Mouse (Mus musculus): ENCODE results near the gene Ntn1. TPM values are rescaled to one million over a fixed set of nuclear protein-coding genes. Genes with fewer than 3 reads are reported as not detected.

The Ntn1 gene
- polyA plus RNA-seq, 1 experiment: 15.6 TPM

- Histone ChIP-seq H3K27me3 (ENCODE audit: control insufficient read depth, insufficient read depth, insufficient read length) (no peaks in the 10 kb centered on the region), H3K4me2 (ENCODE audit: low read depth) (no peak overlapping the region), H3ac (ENCODE audit: control insufficient read depth, insufficient read length) (no peak overlapping the region), H3K79me2 (ENCODE audit: control insufficient read depth, insufficient read depth) (no peaks in the 10 kb centered on the region), H3K4me3 (no peak overlapping the region), H3K36me3 (ENCODE audit: control insufficient read depth, insufficient read depth) (no peaks in the 10 kb centered on the region)
- TF ChIP-seq POLR2AphosphoS2 (IDR thresholded peaks at IDR 0.05; ENCODE audit: insufficient read length, low read depth) (no peak), MYOG (IDR thresholded peaks at IDR 0.05; ENCODE audit: control insufficient read depth in 1 of 3, insufficient read depth in 1 of 3, insufficient read length in 2 of 3, low read depth in 2 of 3) (no peak), USF1 (IDR thresholded peaks at IDR 0.05; ENCODE audit: low read depth) (no peak), E2F4 (IDR thresholded peaks at IDR 0.05; ENCODE audit: insufficient read depth) (no peak), MYOD1 (IDR thresholded peaks at IDR 0.05; ENCODE audit: control insufficient read depth in 1 of 3, insufficient read length in 2 of 3, low read depth in 2 of 3) (no peak), MAX (IDR thresholded peaks at IDR 0.05; ENCODE audit: low read depth) (no peak), REST (IDR thresholded peaks at IDR 0.05; ENCODE audit: insufficient read depth, insufficient read length) (no peak), SRF (IDR thresholded peaks at IDR 0.05; ENCODE audit: control insufficient read depth, insufficient read length, low read depth) (no peak), TCF3 (IDR thresholded peaks at IDR 0.05; ENCODE audit: insufficient read length, low read depth) (no peak), CEBPB (IDR thresholded peaks at IDR 0.05; ENCODE audit: insufficient read depth, poor library complexity, severe bottlenecking) (no peak), TCF12 (IDR thresholded peaks at IDR 0.05; ENCODE audit: insufficient read depth, poor library complexity, severe bottlenecking) (no peak), POLR2A (IDR thresholded peaks at IDR 0.05; ENCODE audit: insufficient read length, low read depth) (no peak)
Observed at GRCm38 (mm10) chr11:68401428-68401827, 805 bp upstream of the Ntn1 start.

GRCm38 (mm10) chr11:68400021-68400671 is 477 bp downstream of the Ntn1 start:
- H3K27me3 ChIP-seq (ENCODE audit: control insufficient read depth, insufficient read depth, insufficient read length): no peaks in the 10 kb centered on the region
- no peak for TF ChIP-seq REST (IDR thresholded peaks at IDR 0.05; ENCODE audit: insufficient read depth, insufficient read length)
- TF ChIP-seq E2F4 (IDR thresholded peaks at IDR 0.05; ENCODE audit: insufficient read depth): no peak
- TF ChIP-seq MAX (IDR thresholded peaks at IDR 0.05; ENCODE audit: low read depth): no peak
- TF ChIP-seq TCF12 (IDR thresholded peaks at IDR 0.05; ENCODE audit: insufficient read depth, poor library complexity, severe bottlenecking): no peak
- no peak for TF ChIP-seq SRF (IDR thresholded peaks at IDR 0.05; ENCODE audit: control insufficient read depth, insufficient read length, low read depth)
- no peak for TF ChIP-seq POLR2AphosphoS2 (IDR thresholded peaks at IDR 0.05; ENCODE audit: insufficient read length, low read depth)
- TF ChIP-seq TCF3 (IDR thresholded peaks at IDR 0.05; ENCODE audit: insufficient read length, low read depth): no peak
- TF ChIP-seq CEBPB (IDR thresholded peaks at IDR 0.05; ENCODE audit: insufficient read depth, poor library complexity, severe bottlenecking): no peak
- TF ChIP-seq MYOG (IDR thresholded peaks at IDR 0.05; ENCODE audit: control insufficient read depth in 1 of 3, insufficient read depth in 1 of 3, insufficient read length in 2 of 3, low read depth in 2 of 3): no peak
- H3K79me2 ChIP-seq (ENCODE audit: control insufficient read depth, insufficient read depth): no peaks in the 10 kb centered on the region
- H3K4me3 ChIP-seq: no peak overlapping the region
- H3ac ChIP-seq (ENCODE audit: control insufficient read depth, insufficient read length): peak overlapping the region; percentile 41
- no peaks in the 10 kb centered on the region for H3K36me3 ChIP-seq (ENCODE audit: control insufficient read depth, insufficient read depth)
- peak overlapping the region; percentile 12 for H3K4me2 ChIP-seq (ENCODE audit: low read depth)

DNA sequence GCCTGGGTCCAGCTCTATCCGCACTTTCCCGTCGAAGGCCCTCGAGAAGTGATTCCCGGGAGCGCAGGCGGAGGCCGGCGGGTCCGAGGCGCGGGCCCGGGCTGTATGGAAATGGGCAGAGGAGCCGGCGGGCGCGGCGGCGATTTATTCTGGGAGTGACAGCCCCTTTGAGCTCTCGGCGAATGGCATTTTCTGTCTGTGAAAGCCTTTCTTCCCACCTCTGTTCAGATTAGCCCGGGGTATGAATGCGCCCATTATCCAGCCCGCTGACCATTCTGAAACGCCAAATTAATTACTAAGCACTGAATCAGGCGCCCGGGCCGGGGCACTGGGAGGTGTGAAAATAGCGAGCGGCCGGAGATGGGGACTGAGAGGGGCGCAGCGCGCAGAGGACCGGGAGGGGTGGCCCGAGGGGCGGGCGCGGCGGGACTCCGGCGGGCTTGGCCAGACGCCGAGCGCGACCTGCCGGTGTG is 1.0 kb downstream of the Ntn1 start:
- no peaks in the 10 kb centered on the region for H3K27me3 ChIP-seq (ENCODE audit: control insufficient read depth, insufficient read depth, insufficient read length)
- peak overlapping the region; percentile 60 for H3K4me2 ChIP-seq (ENCODE audit: low read depth)
- peak overlapping the region; percentile 41 for H3ac ChIP-seq (ENCODE audit: control insufficient read depth, insufficient read length)
- no peak overlapping the region for H3K4me3 ChIP-seq
- no peaks in the 10 kb centered on the region for H3K79me2 ChIP-seq (ENCODE audit: control insufficient read depth, insufficient read depth)
- TF ChIP-seq REST (IDR thresholded peaks at IDR 0.05; ENCODE audit: insufficient read depth, insufficient read length): no peak
- TF ChIP-seq SRF (IDR thresholded peaks at IDR 0.05; ENCODE audit: control insufficient read depth, insufficient read length, low read depth): no peak
- TF ChIP-seq TCF12 (IDR thresholded peaks at IDR 0.05; ENCODE audit: insufficient read depth, poor library complexity, severe bottlenecking): no peak
- H3K36me3 ChIP-seq (ENCODE audit: control insufficient read depth, insufficient read depth): no peaks in the 10 kb centered on the region

GRCm38 (mm10) chr11:68398891-68399547 is 1.6 kb downstream of the Ntn1 start:
- Histone ChIP-seq H3K79me2 (ENCODE audit: control insufficient read depth, insufficient read depth) (no peaks in the 10 kb centered on the region), H3K4me2 (ENCODE audit: low read depth) (peak overlapping the region; percentile 60), H3K36me3 (ENCODE audit: control insufficient read depth, insufficient read depth) (no peaks in the 10 kb centered on the region), H3K27me3 (ENCODE audit: control insufficient read depth, insufficient read depth, insufficient read length) (no peaks in the 10 kb centered on the region), H3K4me3 (no peak overlapping the region), H3ac (ENCODE audit: control insufficient read depth, insufficient read length) (no peak overlapping the region)
- TF ChIP-seq POLR2AphosphoS2 (IDR thresholded peaks at IDR 0.05; ENCODE audit: insufficient read length, low read depth): no peak
- TF ChIP-seq TCF12 (IDR thresholded peaks at IDR 0.05; ENCODE audit: insufficient read depth, poor library complexity, severe bottlenecking): no peak
- no peak for TF ChIP-seq CEBPB (IDR thresholded peaks at IDR 0.05; ENCODE audit: insufficient read depth, poor library complexity, severe bottlenecking)
- no peak for TF ChIP-seq SRF (IDR thresholded peaks at IDR 0.05; ENCODE audit: control insufficient read depth, insufficient read length, low read depth)

DNA sequence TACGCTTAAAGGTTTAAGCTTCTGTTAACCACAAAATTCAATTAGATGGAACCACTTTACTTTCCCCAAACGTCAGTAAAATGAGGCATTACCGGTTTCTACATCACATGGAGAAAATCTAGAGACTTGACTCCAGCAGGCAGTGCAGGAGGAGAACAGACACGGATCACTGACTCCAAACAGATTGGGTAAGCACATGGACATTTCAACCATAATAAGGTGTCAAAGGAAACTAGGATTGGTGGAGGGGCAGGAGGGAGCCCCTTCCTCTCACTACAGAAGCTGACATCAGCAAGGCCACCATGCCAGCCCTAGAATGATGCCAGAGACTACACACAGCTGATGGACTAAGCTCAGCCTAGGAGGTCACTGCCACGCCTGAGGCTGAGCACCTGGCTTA is 5.1 kb downstream of the Ntn1 start:
- TF ChIP-seq E2F4 (IDR thresholded peaks at IDR 0.05; ENCODE audit: insufficient read depth): no peak
- no peak for TF ChIP-seq MAX (IDR thresholded peaks at IDR 0.05; ENCODE audit: low read depth)
- TF ChIP-seq TCF12 (IDR thresholded peaks at IDR 0.05; ENCODE audit: insufficient read depth, poor library complexity, severe bottlenecking): no peak
- no peak for TF ChIP-seq CEBPB (IDR thresholded peaks at IDR 0.05; ENCODE audit: insufficient read depth, poor library complexity, severe bottlenecking)
- TF ChIP-seq USF1 (IDR thresholded peaks at IDR 0.05; ENCODE audit: low read depth): no peak
- TF ChIP-seq POLR2A (IDR thresholded peaks at IDR 0.05; ENCODE audit: insufficient read length, low read depth): no peak
- TF ChIP-seq SRF (IDR thresholded peaks at IDR 0.05; ENCODE audit: control insufficient read depth, insufficient read length, low read depth): no peak
- TF ChIP-seq TCF3 (IDR thresholded peaks at IDR 0.05; ENCODE audit: insufficient read length, low read depth): no peak
- no peak for TF ChIP-seq MYOG (IDR thresholded peaks at IDR 0.05; ENCODE audit: control insufficient read depth in 1 of 3, insufficient read depth in 1 of 3, insufficient read length in 2 of 3, low read depth in 2 of 3)
- TF ChIP-seq REST (IDR thresholded peaks at IDR 0.05; ENCODE audit: insufficient read depth, insufficient read length): no peak
- no peak for TF ChIP-seq POLR2AphosphoS2 (IDR thresholded peaks at IDR 0.05; ENCODE audit: insufficient read length, low read depth)
- TF ChIP-seq MYOD1 (IDR thresholded peaks at IDR 0.05; ENCODE audit: control insufficient read depth in 1 of 3, insufficient read length in 2 of 3, low read depth in 2 of 3): no peak
- Histone ChIP-seq H3K4me3 (no peak overlapping the region), H3K36me3 (ENCODE audit: control insufficient read depth, insufficient read depth) (no peaks in the 10 kb centered on the region), H3ac (ENCODE audit: control insufficient read depth, insufficient read length) (no peak overlapping the region), H3K4me2 (ENCODE audit: low read depth) (no peak overlapping the region), H3K27me3 (ENCODE audit: control insufficient read depth, insufficient read depth, insufficient read length) (no peaks in the 10 kb centered on the region), H3K79me2 (ENCODE audit: control insufficient read depth, insufficient read depth) (no peaks in the 10 kb centered on the region)

Data from myocyte (in vitro differentiated cells).